Mouse (Mus musculus): Measurements from ENCODE around the gene Ak3. TPM values are rescaled to one million over a fixed set of nuclear protein-coding genes. Genes with fewer than 3 reads are reported as not detected.

The Ak3 gene
- polyA plus RNA-seq, 1 experiment from 2014 or later = 112 TPM

GRCm38 (mm10) chr19:29045369-29045768 is 2.4 kb downstream of the Ak3 start:
- no peaks in the 10 kb centered on the region for H3K27me3 ChIP-seq
- in situ Hi-C loops (cut with MboI; ENCODE audit: low pct_unique_long_range_greater_than_20kb) = no loop called here
- POLR2A ChIA-PET = no interaction called here
- CTCF ChIA-PET = interaction anchor here (0.7 to 1.2 kb wide), 2 partner anchors 9 to 26 kb away, joined by 3 read pairs; no protein-coding TSS in a partner anchor
- DNase-seq (ENCODE audit: low read depth, low spot score) (no peak), ATAC-seq (no peak)
- no peak for TF ChIP-seq CTCF (IDR thresholded peaks at IDR 0.05)

- TF ChIP-seq CTCF (IDR thresholded peaks at IDR 0.05) = no peak
- ChIA-PET CTCF (interaction anchor here (0.9 kb wide), 1 partner anchor 33 kb away, joined by 3 read pairs; no protein-coding TSS in a partner anchor), POLR2A (no interaction called here)
- in situ Hi-C loops (cut with MboI; ENCODE audit: low pct_unique_long_range_greater_than_20kb) = no loop called here
- H3K27me3 ChIP-seq = no peaks in the 10 kb centered on the region
- ATAC-seq = no peak
- DNase-seq (ENCODE audit: low read depth, low spot score) = no peak
Observed at GRCm38 (mm10) chr19:29044353-29044768, 3.4 kb downstream of the Ak3 start.

- ATAC-seq = no peak
- in situ Hi-C loops (cut with MboI; ENCODE audit: low pct_unique_long_range_greater_than_20kb) = no loop called here
- POLR2A ChIA-PET = no interaction called here
- TF ChIP-seq CTCF (IDR thresholded peaks at IDR 0.05) = no peak
- no peaks in the 10 kb centered on the region for H3K27me3 ChIP-seq
- no peak for DNase-seq (ENCODE audit: low read depth, low spot score)
- CTCF ChIA-PET = no interaction called here
Observed at GRCm38 (mm10) chr19:29042647-29043046, 5.1 kb downstream of the Ak3 start.

GRCm38 (mm10) chr19:29042143-29042542 is 5.6 kb downstream of the Ak3 start:
- no peak for DNase-seq (ENCODE audit: low read depth, low spot score)
- no peak for ATAC-seq
- POLR2A ChIA-PET = interaction anchor here (0.7 kb wide), 1 partner anchor 140 kb away, joined by 3 read pairs; no protein-coding TSS in a partner anchor
- H3K27me3 ChIP-seq = no peaks in the 10 kb centered on the region
- CTCF ChIA-PET = no interaction called here
- in situ Hi-C loops (cut with MboI; ENCODE audit: low pct_unique_long_range_greater_than_20kb) = no loop called here
- no peak for TF ChIP-seq CTCF (IDR thresholded peaks at IDR 0.05)

- ChIA-PET POLR2A (no interaction called here), CTCF (no interaction called here)
- in situ Hi-C loops (cut with MboI; ENCODE audit: low pct_unique_long_range_greater_than_20kb) = no loop called here
- ATAC-seq (no peak), DNase-seq (ENCODE audit: low read depth, low spot score) (no peak)
- H3K27me3 ChIP-seq = no peaks in the 10 kb centered on the region
- no peak for TF ChIP-seq CTCF (IDR thresholded peaks at IDR 0.05)
Observed at GRCm38 (mm10) chr19:29040206-29040605, 7.6 kb downstream of the Ak3 start.

- DNase-seq (ENCODE audit: low read depth, low spot score) (no peak), ATAC-seq (no peak)
- in situ Hi-C loops (cut with MboI; ENCODE audit: low pct_unique_long_range_greater_than_20kb) = no loop called here
- ChIA-PET POLR2A (interaction anchor here (0.7 kb wide), 1 partner anchor 11 kb away, joined by 3 read pairs; no protein-coding TSS in a partner anchor), CTCF (no interaction called here)
- H3K27me3 ChIP-seq = no peaks in the 10 kb centered on the region
- TF ChIP-seq CTCF (IDR thresholded peaks at IDR 0.05) = no peak
Observed at GRCm38 (mm10) chr19:29039334-29039733, 8.4 kb downstream of the Ak3 start.

GRCm38 (mm10) chr19:29037541-29037940 is 10.2 kb downstream of the Ak3 start:
- no peak for TF ChIP-seq CTCF (IDR thresholded peaks at IDR 0.05)
- no peak for DNase-seq (ENCODE audit: low read depth, low spot score)
- ATAC-seq = no peak
- ChIA-PET CTCF (interaction anchor here (1.0 to 1.5 kb wide), 3 partner anchors 9 to 17 kb away, joined by 3 to 5 read pairs (median 4); no protein-coding TSS in a partner anchor), POLR2A (interaction anchor here (1.9 kb wide), 1 partner anchor 10 kb away, joined by 7 read pairs; the partner anchor contains the start of gene Ak3)
- in situ Hi-C loops (cut with MboI; ENCODE audit: low pct_unique_long_range_greater_than_20kb) = no loop called here
- H3K27me3 ChIP-seq = no peaks in the 10 kb centered on the region

- ATAC-seq = no peak
Observed at GRCm38 (mm10) chr19:29037026-29037425, 10.7 kb downstream of the Ak3 start.

GRCm38 (mm10) chr19:29032662-29033061 is 15.1 kb downstream of the Ak3 start:
- no peak for ATAC-seq
- TF ChIP-seq CTCF (IDR thresholded peaks at IDR 0.05) = no peak
- in situ Hi-C loops (cut with MboI; ENCODE audit: low pct_unique_long_range_greater_than_20kb) = no loop called here
- ChIA-PET POLR2A (no interaction called here), CTCF (no interaction called here)
- H3K27me3 ChIP-seq = no peaks in the 10 kb centered on the region
- no peak for DNase-seq (ENCODE audit: low read depth, low spot score)

More at GRCm38 (mm10) chr19:29037026-29037425, 10.7 kb downstream of the Ak3 start:
- no peak for TF ChIP-seq CTCF (IDR thresholded peaks at IDR 0.05)
- ChIA-PET POLR2A (interaction anchor here (1.9 kb wide), 1 partner anchor 10 kb away, joined by 7 read pairs; the partner anchor contains the start of gene Ak3), CTCF (interaction anchor here (1.0 to 1.5 kb wide), 2 partner anchors 12 to 17 kb away, joined by 3 to 5 read pairs; no protein-coding TSS in a partner anchor)
- in situ Hi-C loops (cut with MboI; ENCODE audit: low pct_unique_long_range_greater_than_20kb) = no loop called here
- DNase-seq (ENCODE audit: low read depth, low spot score) = no peak
- no peaks in the 10 kb centered on the region for H3K27me3 ChIP-seq

- POLR2A ChIA-PET = no interaction called here
- TF ChIP-seq CTCF (IDR thresholded peaks at IDR 0.05) = no peak
- CTCF ChIA-PET = no interaction called here
- no peaks in the 10 kb centered on the region for H3K27me3 ChIP-seq
- DNase-seq (ENCODE audit: low read depth, low spot score) = no peak
- in situ Hi-C loops (cut with MboI; ENCODE audit: low pct_unique_long_range_greater_than_20kb) = no loop called here
- ATAC-seq = no peak
Observed at GRCm38 (mm10) chr19:29031788-29032187, 16.0 kb downstream of the Ak3 start.

- no peaks in the 10 kb centered on the region for H3K27me3 ChIP-seq
- ATAC-seq (no peak), DNase-seq (ENCODE audit: low read depth, low spot score) (no peak)
- ChIA-PET CTCF (interaction anchor here (0.8 to 1.7 kb wide), 2 partner anchors 8 to 13 kb away, joined by 4 to 5 read pairs; no protein-coding TSS in a partner anchor), POLR2A (no interaction called here)
- in situ Hi-C loops (cut with MboI; ENCODE audit: low pct_unique_long_range_greater_than_20kb) = no loop called here
- no peak for TF ChIP-seq CTCF (IDR thresholded peaks at IDR 0.05)
Observed at GRCm38 (mm10) chr19:29024391-29024947, 23.3 kb downstream of the Ak3 start.
